Mouse (Mus musculus): Measurements from ENCODE around the gene Olfr453. TPM values are rescaled to one million over a fixed set of nuclear protein-coding genes. Genes with fewer than 3 reads are reported as not detected.
A peak's percentile ranks its signal among the peaks of the same experiment; 100 is the strongest.

The Olfr453 gene
- total RNA-seq (2021): not detected
- long read RNA-seq, experiment 1: 0 reads
- long read RNA-seq, experiment 2: 0 reads

DNA sequence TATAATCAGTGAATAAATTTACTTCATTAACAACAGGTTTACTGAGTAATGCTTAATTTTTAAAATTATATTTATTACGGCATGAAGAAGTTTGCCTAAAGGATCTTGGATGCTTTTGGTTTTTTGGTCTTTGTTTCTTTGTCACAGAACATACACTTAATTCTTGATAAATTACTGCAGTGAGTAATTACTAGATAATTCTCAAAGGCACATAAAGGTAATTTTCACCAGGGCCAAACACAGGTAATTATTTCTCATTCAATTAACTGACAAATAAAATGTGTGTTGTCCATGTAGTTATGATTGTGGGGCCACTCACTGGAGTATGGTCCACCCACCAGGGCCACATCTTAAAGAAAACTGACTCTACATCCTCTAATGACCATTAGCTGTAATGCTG lies at the start of gene Olfr453:
TSS of gene Olfr453 (plus strand) at position 301 of the 400 bp plus-strand sequence.
- DNase-seq (ENCODE audit: low spot score in 2 of 2): no peak

DNA sequence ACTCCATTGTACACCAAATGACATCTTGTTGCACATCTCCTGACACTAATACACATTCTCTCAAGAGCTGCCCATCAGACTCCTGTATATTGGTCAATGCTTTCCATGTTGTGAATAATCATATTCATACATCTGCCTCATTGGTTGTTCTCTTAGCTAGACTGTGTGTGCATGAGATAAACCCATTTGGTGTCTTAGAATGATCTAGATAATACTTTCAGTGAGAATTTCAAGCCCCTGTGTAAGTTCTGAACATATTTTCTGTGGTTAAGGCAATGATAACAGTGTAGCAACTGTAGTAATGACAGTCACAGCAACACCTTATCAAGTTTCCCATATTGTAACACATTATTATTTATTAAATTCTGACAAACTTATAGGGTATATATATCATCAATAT lies 49.4 kb upstream of the Olfr453 start:
- no peak for DNase-seq (ENCODE audit: low spot score in 2 of 2)

DNA sequence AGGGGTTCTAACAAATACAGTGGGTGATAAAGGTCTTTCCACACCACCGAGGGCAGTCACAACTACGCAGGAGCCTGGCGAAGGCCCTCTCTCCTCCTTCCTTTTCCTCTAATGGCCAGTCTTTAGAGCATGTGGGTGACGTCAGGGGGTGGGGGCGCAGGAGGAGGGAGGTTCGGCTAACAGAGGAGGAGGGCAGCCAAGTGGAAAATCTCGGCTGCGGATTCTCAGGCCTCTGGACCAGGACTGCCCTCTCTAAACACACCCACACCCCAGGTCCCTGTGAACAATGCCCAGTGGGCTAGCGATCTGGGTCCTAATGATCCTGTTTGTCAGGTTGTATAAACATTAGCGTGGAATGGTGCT lies 47.0 kb upstream of the Olfr453 start:
- DNase-seq (ENCODE audit: low spot score in 2 of 2): peak; percentile 61 to 79

DNA sequence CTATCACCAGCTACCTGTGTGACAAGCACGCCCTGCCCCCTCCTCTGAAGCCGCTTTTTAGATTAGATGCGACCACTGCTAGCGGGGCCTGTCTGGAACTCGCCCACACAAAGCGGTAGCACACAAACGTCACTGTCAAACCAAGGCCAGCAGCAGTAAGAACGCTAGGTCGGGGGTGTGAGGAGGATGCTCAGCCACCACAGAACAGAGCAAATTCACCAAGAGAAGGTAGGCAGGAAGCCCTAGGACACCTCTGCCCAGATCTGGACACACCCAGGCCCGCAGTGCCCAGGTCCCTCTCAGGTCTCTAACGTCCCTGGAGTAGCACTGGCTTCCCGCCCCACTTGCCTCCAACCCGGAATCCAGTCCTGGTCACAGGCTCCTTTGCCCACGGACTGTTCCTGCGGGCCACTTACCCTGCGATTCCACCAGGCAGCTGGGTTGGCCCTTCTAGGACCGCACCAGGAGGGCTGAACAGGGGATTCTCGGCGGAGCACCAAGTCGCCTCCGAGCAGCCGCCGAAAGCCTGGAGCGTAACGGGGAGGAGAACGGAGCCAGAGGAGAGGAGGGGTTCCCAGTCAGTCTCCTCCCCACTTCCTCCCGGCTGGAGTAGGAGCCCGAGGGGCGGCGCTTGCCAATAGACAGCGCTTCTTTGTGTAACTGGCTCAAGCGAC lies 46.5 kb upstream of the Olfr453 start:
- DNase-seq (ENCODE audit: low spot score in 2 of 2): peak; percentile 79 to 88

DNA sequence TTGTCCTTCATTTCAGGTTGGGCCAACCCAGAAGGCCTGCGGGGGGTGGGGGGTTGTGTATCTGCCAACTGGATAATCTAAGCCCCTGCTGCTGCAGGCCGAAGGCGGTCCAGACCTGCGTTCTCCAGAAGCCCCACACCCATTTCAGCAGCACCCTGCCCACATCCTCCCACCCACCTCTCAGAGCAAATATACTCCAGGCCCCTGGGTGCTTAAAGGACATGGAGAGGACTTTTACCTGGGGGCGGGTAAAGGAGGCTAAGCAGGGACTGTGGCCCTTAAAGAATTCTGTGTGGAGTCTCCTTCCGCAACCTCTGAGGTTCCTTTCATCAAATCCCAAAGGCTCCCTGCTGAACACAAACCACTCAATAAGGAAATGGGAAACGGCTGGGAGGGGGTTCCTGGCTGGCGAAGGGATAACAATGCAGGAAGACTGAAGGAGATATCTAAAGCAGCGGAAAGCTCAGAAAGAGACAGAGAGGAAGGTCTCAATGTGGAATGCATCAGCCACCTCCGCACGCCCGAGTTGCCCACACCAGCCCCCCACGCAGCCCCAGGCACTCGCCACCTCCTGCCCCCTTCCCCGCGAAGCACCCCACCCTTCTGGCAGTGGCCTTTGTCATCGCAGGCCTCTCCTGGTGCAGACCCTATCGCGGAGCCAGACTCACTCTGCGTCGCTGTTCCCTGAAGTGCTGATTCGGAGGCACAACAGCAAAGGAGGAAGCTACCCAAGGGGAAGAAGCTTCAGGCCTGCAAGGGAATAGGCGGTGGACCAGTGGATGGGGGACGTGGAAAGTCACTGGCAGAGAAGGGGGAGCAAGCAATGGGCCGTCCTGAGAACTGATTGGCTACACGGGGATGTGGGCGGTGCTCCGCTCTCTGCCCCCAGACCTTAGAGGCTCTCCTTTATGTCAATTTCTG lies 29.6 kb upstream of the Olfr453 start, which contains the start of gene Tcaf1:
TSS of gene Tcaf1 (minus strand) at position 798 of the 921 bp plus-strand sequence.
- peak; percentile 85 to 91 for DNase-seq (ENCODE audit: low spot score in 2 of 2)

DNA sequence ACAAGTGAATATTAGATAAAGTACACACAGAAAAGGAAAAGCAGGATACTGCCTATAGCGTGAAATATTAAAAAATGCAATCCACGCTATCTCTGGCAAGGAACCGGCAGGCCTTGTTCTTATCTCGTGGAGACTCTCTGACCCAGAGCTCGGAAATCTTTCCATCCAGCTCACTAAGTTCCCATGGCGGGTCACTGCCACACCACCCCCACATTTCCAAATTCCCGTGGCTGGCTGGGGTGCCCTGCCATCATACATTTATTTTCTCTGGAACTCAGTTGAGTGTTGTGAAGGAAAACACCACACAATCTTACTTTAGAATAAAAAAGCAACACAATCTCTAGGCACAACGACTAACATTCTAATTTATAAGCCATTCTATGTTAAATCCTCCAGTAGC lies 24.5 kb upstream of the Olfr453 start:
- DNase-seq (ENCODE audit: low spot score in 2 of 2): no peak

DNA sequence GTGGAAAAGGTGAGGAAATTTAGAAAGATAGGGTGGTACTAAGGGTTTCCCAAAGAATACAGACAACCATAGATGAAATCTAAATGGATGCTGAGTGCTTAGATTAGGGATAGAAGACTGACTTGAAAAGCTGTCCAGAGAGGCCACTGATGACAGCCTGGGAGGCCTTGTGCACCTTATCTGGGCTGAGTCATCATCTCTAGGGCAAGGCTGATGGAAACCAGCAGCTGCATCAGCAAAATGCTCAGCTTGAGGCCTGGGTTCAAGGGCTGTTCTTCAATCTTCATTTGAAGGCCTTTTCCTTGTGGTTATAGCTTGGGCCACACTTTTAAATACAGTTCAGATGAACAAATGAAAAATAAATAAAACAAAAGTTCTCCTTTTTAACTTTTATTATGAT lies 21.2 kb upstream of the Olfr453 start:
- DNase-seq (ENCODE audit: low spot score in 2 of 2): no peak

DNA sequence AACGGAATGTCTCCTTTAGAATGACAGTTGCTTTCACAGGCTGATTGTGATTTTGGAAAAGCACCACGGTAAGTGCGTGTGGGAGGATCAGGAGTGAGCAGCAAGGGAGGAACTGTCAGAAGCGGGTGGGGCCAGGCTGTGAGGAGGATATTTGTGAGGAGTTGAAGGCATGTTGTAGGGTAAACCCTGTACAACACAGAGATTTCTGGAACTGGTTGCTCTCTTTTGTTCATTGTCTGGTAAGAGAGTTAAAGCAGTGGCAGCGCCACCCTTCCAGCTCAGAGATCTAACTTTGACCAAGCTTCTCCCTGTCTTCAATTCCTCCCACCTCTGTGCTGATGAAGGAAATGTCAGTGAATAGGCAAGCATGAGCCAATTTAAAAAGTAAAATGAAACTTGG lies 3.1 kb downstream of the Olfr453 start:
- peak in 1 of 2 experiments; percentile 0 for DNase-seq (ENCODE audit: low spot score in 2 of 2)

DNA sequence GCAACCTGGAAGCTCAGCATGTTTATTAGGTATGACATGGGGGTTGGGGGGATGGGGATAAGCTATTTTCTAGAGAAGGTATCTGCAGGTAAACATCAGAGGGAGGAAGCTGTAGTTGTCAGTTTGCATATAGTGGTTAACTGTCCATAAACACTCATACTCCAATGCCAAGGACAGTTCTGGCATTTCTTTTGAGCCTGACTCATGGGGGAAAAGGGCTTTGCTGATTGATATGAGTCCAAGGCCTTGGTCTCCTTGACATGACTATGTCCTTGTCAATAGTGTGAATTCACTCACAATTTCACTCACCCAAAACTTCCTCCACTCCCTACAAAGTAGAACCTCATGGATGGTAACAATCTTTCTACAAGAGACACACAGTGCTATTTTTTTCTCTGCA lies 8.7 kb downstream of the Olfr453 start:
- DNase-seq (ENCODE audit: low spot score in 2 of 2): no peak

DNA sequence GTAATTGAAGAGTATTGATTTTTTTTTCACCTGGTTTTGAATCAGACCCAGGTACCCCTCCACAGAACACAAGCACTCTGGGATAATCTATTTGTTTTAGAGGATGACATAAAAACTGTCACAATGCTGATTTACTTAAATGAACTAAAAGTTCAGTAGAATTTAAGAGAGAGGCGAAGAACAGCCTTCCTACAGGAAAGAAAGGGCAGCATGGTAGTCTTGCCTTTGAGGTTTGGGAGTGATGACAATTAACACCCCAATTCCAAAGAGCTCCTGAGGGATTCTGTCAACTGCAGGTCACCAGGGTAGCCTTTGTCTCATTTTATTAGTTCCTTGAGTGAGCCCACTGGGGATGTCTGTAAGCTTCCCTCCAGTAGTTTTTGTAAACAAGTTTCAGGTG lies 16.9 kb downstream of the Olfr453 start, which contains the start of gene Olfr38:
TSS of gene Olfr38 (plus strand) at position 301 of the 400 bp plus-strand sequence.
- DNase-seq (ENCODE audit: low spot score in 2 of 2): no peak

DNA sequence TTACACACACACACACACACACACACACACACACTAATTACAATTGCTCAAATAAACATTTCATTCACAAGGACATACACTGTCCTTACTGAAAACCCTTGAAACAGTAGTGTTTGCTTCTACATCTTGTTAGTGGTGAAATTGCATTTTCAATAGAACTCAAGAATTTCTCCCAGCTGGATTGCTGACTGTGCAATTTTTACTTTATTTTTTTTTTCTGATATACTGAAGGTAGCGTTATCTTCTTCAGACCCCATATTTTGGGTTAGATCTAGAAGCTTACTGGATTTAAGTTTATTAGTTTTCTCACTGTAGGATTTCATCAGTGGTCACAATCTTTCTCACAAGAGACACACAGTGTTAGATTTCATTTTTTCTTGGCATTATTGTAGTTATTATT lies 37.9 kb downstream of the Olfr453 start:
- DNase-seq (ENCODE audit: low spot score in 2 of 2): no peak

DNA sequence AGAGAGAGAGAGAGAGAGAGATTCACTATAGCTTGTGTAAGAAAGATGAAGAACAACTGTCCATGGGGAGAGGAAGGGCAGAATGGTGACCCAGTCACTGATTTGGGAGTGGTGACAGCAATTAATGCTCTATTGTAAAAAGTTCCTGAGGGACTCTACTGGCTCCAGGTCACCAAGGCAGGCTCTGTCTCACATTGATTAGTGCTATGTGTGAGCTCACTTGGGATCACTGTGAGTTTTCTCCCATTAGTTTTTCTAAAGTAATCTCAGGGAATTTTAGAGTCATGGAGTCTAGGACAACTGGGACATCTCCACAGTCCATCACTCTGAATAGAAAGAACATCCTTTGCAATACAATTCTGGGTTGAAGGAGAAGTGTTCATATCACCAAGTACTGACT lies 45.6 kb downstream of the Olfr453 start, which contains the start of gene Olfr452:
TSS of gene Olfr452 (plus strand) at position 301 of the 400 bp plus-strand sequence.
- no peak for DNase-seq (ENCODE audit: low spot score in 2 of 2)

DNA sequence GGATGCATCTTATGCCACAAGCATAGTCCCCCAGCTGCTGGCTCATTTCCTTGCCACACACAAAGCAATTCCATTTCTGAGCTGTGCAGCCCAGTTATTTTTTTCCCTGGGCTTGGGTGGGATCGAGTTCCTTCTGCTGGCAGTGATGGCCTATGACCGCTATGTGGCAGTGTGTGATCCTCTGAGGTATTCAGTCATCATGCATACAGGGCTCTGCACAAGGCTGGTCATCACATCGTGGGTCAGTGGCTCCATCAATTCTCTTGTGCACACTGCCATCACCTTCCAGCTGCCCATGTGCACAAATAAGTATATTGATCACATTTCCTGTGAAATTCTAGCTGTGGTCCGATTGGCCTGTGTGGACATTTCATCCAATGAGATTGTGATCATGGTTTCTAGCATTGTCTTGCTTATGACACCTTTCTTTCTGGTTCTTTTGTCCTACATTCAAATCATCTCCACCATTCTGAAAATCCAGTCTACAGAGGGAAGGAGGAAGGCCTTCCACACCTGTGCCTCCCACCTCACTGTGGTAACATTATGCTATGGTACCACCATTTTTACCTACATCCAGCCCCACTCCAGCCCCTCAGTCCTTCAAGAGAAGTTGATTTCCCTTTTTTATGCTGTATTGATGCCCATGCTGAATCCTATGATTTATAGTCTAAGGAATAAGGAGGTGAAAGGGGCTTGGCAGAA lies 51.2 kb downstream of the Olfr453 start:
- DNase-seq (ENCODE audit: low spot score in 2 of 2): no peak

DNA sequence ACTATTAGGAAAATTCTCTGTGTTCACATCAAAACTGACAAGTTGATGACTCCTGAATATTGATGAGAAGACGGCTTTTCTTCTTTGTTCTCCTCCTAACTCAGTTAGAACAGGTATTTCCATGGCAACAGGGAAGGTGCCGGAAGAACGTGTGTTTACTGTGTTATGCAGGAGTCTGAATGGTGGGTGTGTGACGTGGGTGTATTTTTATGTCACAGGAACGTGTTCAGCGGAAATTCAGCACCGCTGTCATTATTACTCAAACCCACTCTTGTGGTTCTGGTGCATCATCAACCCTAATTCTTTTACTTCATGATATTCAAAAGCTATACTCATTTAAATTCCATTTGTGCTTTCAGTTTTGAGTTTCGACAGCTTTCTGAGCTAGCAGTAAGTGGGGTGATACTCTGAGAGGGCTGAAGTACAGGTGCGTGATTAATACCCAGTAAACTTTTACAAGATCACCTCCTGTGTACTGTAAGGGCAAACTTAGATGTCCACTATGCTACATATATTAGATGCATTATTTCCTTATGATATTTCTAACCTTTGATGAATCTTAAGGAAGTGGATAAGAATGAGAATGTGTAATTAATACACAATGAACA lies 51.9 kb downstream of the Olfr453 start:
- DNase-seq (ENCODE audit: low spot score in 2 of 2): no peak

DNA sequence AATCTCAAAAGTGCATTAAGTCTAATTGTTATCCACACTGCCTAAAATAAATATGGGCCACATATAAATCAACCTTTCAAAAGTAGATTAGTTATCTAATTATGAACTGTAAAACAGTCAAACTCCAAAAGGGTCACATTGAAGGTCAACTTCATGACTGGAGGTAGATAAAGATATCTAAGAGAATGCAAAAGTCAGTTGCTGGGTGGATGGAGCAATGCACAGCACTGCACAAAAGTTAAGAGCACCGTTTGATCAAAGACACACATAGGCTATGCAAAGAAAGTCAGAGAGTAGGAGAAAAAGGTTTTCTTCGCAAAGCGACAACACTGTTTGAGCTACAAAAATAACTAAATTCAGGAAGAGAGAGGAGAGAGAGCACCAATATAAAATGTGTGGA lies 55.8 kb downstream of the Olfr453 start:
- no peak for DNase-seq (ENCODE audit: low spot score in 2 of 2)

Other genes with a start within 250 kb of the Olfr453 start
- gene Olfr455, start 191.8 kb upstream of the Olfr453 start, total RNA-seq (2021): not detected
- not detected for gene Tcaf3, start 141.7 kb upstream of the Olfr453 start, total RNA-seq (2021)
- 1 to 10 TPM; 1.0 to 1.1 TPM for gene Tcaf2, start 94.1 kb upstream of the Olfr453 start, total RNA-seq (2021)
- 100 to 1,000 TPM; 210 to 212 TPM for gene Tcaf1, start 29.3 kb upstream of the Olfr453 start, total RNA-seq (2021)
- gene Olfr38, start 17.0 kb downstream of the Olfr453 start, total RNA-seq (2021): not detected
- not detected for gene Olfr452, start 45.7 kb downstream of the Olfr453 start, total RNA-seq (2021)
- not detected for gene Olfr450, start 72.6 kb downstream of the Olfr453 start, total RNA-seq (2021)
- not detected for gene Olfr449, start 95.0 kb downstream of the Olfr453 start, total RNA-seq (2021)
- not detected for gene Olfr448, start 151.1 kb downstream of the Olfr453 start, total RNA-seq (2021)
- gene Olfr447, start 169.5 kb downstream of the Olfr453 start, total RNA-seq (2021): not detected
- gene Olfr446, start 182.0 kb downstream of the Olfr453 start, total RNA-seq (2021): not detected
- gene Olfr444, start 209.7 kb downstream of the Olfr453 start, total RNA-seq (2021): not detected